Mouse (Mus musculus): Measurements from ENCODE around the gene Vmn1r1. TPM values are rescaled to one million over a fixed set of nuclear protein-coding genes. Genes with fewer than 3 reads are reported as not detected.

Vmn1r1 gene
- not detected for polyA plus RNA-seq (2017; shearing (Covaris generic))

DNA sequence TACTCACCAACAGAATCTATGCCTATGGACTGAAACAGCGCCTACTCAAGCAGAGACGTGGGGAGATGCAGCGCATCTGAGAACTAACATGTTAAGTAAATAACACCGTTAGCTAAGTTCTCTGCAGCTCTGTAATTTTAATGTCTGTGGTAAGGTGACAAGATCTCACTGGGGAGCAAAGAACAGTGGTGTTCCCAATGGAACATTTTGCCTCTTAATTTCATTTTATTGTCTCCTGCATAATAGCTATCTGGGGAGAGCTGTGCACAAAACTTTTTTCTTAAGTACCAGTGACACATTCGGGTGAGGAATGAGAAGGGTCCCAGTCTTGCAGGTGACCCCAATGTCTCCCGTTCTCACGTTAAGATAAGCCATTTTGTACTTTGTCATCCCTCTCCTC lies at the start of gene Vmn1r1:
Gene Vmn1r1 (minus strand): TSS at position 101 of the 400 bp plus-strand sequence.

DNA sequence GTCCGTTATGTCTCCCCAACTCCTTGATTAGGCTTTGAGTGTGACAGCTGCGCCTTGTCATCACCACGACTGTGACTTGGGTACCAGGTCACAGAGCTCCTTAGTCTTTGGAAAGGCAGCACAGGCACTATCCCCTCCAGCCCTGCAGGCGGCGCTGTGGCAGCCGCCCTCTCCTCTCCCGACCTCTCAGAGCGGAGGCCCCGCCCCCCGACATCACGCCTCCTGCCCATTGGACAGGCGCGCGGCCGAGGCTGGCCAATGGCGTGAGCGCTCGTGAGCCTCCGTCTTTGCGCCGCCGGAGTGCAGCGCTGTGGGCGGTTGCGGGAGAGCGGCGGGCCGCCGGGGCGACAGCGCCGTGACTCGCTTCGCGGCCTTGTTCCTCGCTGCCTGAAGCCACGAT lies 39.8 kb downstream of the Vmn1r1 start, which contains the start of gene Srp9:
Gene Srp9 (plus strand): TSS at position 232 of the 400 bp plus-strand sequence.

Other genes starting within 250 kb of the Vmn1r1 start
- 0.27 TPM for gene Enah, start 144.5 kb downstream of the Vmn1r1 start, polyA plus RNA-seq (2017; shearing (Covaris generic))
- 151 TPM for gene Srp9, start 39.7 kb downstream of the Vmn1r1 start, polyA plus RNA-seq (2017; shearing (Covaris generic))
- 143 TPM for gene Degs1, start 118.3 kb upstream of the Vmn1r1 start, polyA plus RNA-seq (2017; shearing (Covaris generic))
- 3.2 TPM for gene Fbxo28, start 177.1 kb upstream of the Vmn1r1 start, polyA plus RNA-seq (2017; shearing (Covaris generic))
- gene Trp53bp2, start 244.7 kb upstream of the Vmn1r1 start, polyA plus RNA-seq (2017; shearing (Covaris generic)): 7.6 TPM